Mouse (Mus musculus): Measurements from ENCODE around the gene Wasl. TPM values are rescaled to one million over a fixed set of nuclear protein-coding genes. Genes with fewer than 3 reads are reported as not detected.

Gene Wasl
- polyA plus RNA-seq, 1 experiment from 2014 or later, result 51.1 TPM

- Histone ChIP-seq H3K36me3 (ENCODE audit: control insufficient read depth, insufficient read depth, low read length) (no peaks in the 10 kb centered on the region), H3K27me3 (replicated peaks; ENCODE audit: control insufficient read depth, insufficient read depth, low read length) (no peaks in the 10 kb centered on the region), H3K4me3 (ENCODE audit: low read depth, low read length) (no peak overlapping the region), H3K4me1 (ENCODE audit: control insufficient read depth, insufficient read depth, low read length) (no peaks in the 10 kb centered on the region), H3K4me2 (ENCODE audit: low read depth, low read length) (no peak overlapping the region), H3K9me3 (ENCODE audit: control insufficient read depth, low read length) (no peaks in the 10 kb centered on the region), H3K27ac (replicated peaks; ENCODE audit: low read depth, low read length) (no peak overlapping the region), H3K9ac (ENCODE audit: low read depth, low read length) (no peak overlapping the region)
- DNase-seq (ENCODE audit: low spot score) (peak; percentile 56), ATAC-seq (ENCODE audit: low read depth) (peak; percentile 91)
- WGBS, result 24% methylated on average over 10 of the region's 10 CpGs
Observed at GRCm38 (mm10) chr6:24591525-24592218, 73.1 kb downstream of the Wasl start.

DNA sequence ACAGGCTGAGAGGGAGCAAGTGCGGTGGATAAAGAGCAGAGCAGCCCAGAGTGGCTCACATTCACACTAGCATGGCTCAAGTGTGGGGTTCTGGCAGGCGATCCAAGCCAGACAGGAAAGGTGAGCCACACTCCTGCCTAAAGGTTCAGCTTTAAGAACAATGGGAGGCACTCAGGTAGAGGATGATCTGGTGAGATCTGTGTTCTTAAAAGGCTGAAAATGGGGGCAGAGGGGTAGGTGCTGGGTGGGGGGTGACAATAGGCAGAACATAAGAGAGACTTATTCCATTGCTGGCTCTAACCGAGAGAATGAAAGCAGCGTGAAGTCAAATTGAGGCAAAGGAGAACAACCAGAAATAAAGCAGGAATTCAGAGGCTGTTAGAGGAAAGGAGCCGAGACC lies 74.5 kb downstream of the Wasl start:
- ATAC-seq (ENCODE audit: low read depth), result peak; percentile 51; the same call in 1 of the 2 replicates
- H3K4me1 ChIP-seq (ENCODE audit: control insufficient read depth, insufficient read depth, low read length), result no peaks in the 10 kb centered on the region
- 65% methylated on average over 5 of the region's 5 CpGs for WGBS

GRCm38 (mm10) chr6:24586885-24587284 lies 77.9 kb downstream of the Wasl start:
- WGBS, result 23% methylated on average over 3 of the region's 3 CpGs
- DNase-seq (ENCODE audit: low spot score), result peak; percentile 42
- Histone ChIP-seq H3K27me3 (replicated peaks; ENCODE audit: control insufficient read depth, insufficient read depth, low read length) (no peaks in the 10 kb centered on the region), H3K4me1 (ENCODE audit: control insufficient read depth, insufficient read depth, low read length) (no peaks in the 10 kb centered on the region), H3K9ac (ENCODE audit: low read depth, low read length) (no peak overlapping the region), H3K4me2 (ENCODE audit: low read depth, low read length) (no peak overlapping the region), H3K36me3 (ENCODE audit: control insufficient read depth, insufficient read depth, low read length) (no peaks in the 10 kb centered on the region), H3K27ac (replicated peaks; ENCODE audit: low read depth, low read length) (no peak overlapping the region), H3K4me3 (ENCODE audit: low read depth, low read length) (no peak overlapping the region), H3K9me3 (ENCODE audit: control insufficient read depth, low read length) (no peaks in the 10 kb centered on the region)
- ATAC-seq (ENCODE audit: low read depth), result no peak

More for the DNA sequence above, 74.5 kb downstream of the Wasl start:
- Histone ChIP-seq H3K36me3 (ENCODE audit: control insufficient read depth, insufficient read depth, low read length) (no peaks in the 10 kb centered on the region), H3K4me2 (ENCODE audit: low read depth, low read length) (no peak overlapping the region), H3K9me3 (ENCODE audit: control insufficient read depth, low read length) (no peaks in the 10 kb centered on the region), H3K27ac (replicated peaks; ENCODE audit: low read depth, low read length) (no peak overlapping the region), H3K27me3 (replicated peaks; ENCODE audit: control insufficient read depth, insufficient read depth, low read length) (no peaks in the 10 kb centered on the region), H3K9ac (ENCODE audit: low read depth, low read length) (no peak overlapping the region), H3K4me3 (ENCODE audit: low read depth, low read length) (no peak overlapping the region)
- no peak for DNase-seq (ENCODE audit: low spot score)

DNA sequence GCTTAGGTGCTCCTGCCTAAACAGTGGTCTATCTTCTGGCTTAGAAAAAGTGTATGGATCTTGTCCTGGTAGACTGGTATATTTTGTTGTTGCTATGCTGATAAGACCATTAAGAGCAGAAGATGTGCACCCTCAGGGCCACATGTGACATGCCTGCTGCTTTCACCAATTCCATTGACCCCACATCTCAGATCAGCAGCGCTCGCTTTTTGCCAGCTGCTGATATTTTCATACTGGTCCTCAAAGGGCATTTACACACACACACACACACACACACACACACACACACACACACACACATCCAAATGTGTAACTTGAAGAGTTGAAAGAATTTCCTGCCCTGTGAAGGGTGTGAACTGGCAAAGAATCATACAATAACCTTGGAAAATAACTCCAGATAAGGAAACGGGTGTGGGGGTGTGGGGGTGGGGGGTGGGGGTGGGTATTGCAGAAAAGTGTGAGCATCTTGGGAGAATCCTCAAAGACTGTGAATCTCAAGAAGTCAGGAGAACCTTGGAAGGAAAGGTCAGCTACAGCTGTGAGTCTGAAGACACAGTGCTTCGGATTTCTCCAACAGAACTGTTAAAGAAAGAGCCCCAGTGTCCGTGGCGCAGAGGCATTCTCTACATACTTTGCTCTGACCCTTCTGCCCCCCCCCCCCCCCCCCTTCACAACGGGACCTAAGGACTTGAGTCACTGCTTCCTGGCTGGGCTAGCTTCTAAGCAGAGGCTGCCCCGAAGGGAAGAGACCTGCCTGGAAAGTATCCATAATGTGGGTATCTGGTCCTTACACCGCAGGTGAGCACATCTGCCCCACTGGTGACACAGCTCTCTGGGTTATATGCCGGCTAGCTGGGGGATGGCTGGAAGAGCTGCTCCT lies 79.1 kb downstream of the Wasl start:
- no peaks in the 10 kb centered on the region for H3K4me1 ChIP-seq (ENCODE audit: control insufficient read depth, insufficient read depth, low read length)
- H3K9me3 ChIP-seq (ENCODE audit: control insufficient read depth, low read length), result no peaks in the 10 kb centered on the region
- no peak overlapping the region for H3K4me3 ChIP-seq (ENCODE audit: low read depth, low read length)
- no peak overlapping the region for H3K27ac ChIP-seq (replicated peaks; ENCODE audit: low read depth, low read length)
- 0 out of 2 replicates have a peak, but pooled peaks have one; percentile 18 for ATAC-seq (ENCODE audit: low read depth)
- no peak for DNase-seq (ENCODE audit: low spot score)
- H3K9ac ChIP-seq (ENCODE audit: low read depth, low read length), result no peak overlapping the region
- 36% methylated on average over 9 of the region's 10 CpGs for WGBS
- no peaks in the 10 kb centered on the region for H3K36me3 ChIP-seq (ENCODE audit: control insufficient read depth, insufficient read depth, low read length)
- no peak overlapping the region for H3K4me2 ChIP-seq (ENCODE audit: low read depth, low read length)
- no peaks in the 10 kb centered on the region for H3K27me3 ChIP-seq (replicated peaks; ENCODE audit: control insufficient read depth, insufficient read depth, low read length)

GRCm38 (mm10) chr6:24583456-24583855 lies 81.4 kb downstream of the Wasl start:
- DNase-seq (ENCODE audit: low spot score) (no peak), ATAC-seq (ENCODE audit: low read depth) (no peak)
- no peaks in the 10 kb centered on the region for H3K9me3 ChIP-seq (ENCODE audit: control insufficient read depth, low read length)
- no peaks in the 10 kb centered on the region for H3K4me1 ChIP-seq (ENCODE audit: control insufficient read depth, insufficient read depth, low read length)
- H3K9ac ChIP-seq (ENCODE audit: low read depth, low read length), result no peak overlapping the region
- H3K27me3 ChIP-seq (replicated peaks; ENCODE audit: control insufficient read depth, insufficient read depth, low read length), result no peaks in the 10 kb centered on the region
- no peak overlapping the region for H3K4me3 ChIP-seq (ENCODE audit: low read depth, low read length)
- 72% methylated on average over 3 of the region's 3 CpGs for WGBS
- H3K36me3 ChIP-seq (ENCODE audit: control insufficient read depth, insufficient read depth, low read length), result no peaks in the 10 kb centered on the region
- H3K27ac ChIP-seq (replicated peaks; ENCODE audit: low read depth, low read length), result no peak overlapping the region
- H3K4me2 ChIP-seq (ENCODE audit: low read depth, low read length), result no peak overlapping the region

DNA sequence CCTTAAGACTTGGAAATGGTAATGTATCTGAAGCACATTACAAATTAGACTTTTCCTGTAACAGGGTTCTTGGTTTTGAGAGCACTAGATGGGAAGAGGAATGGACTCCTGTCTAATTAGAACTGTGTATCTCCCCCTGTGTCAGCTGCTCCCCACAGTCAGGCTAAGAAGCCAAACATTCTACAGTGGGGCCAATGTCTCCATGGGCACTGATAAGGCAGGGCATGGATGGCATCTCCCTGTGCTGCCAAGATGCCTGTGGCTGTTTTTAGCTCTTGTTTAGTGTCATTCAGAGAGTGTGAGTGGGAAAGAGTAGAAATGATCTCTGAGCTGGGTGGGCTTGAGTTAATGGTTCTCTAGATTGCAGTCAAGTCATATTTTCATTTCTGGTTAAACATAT lies 91.5 kb downstream of the Wasl start:
- ATAC-seq (ENCODE audit: low read depth) (no peak), DNase-seq (ENCODE audit: low spot score) (no peak)
- Histone ChIP-seq H3K36me3 (ENCODE audit: control insufficient read depth, insufficient read depth, low read length) (no peaks in the 10 kb centered on the region), H3K27me3 (replicated peaks; ENCODE audit: control insufficient read depth, insufficient read depth, low read length) (no peaks in the 10 kb centered on the region), H3K27ac (replicated peaks; ENCODE audit: low read depth, low read length) (no peak overlapping the region), H3K4me1 (ENCODE audit: control insufficient read depth, insufficient read depth, low read length) (no peaks in the 10 kb centered on the region), H3K4me3 (ENCODE audit: low read depth, low read length) (no peak overlapping the region), H3K4me2 (ENCODE audit: low read depth, low read length) (no peak overlapping the region), H3K9me3 (ENCODE audit: control insufficient read depth, low read length) (no peaks in the 10 kb centered on the region), H3K9ac (ENCODE audit: low read depth, low read length) (no peak overlapping the region)

- no peak for ATAC-seq (ENCODE audit: low read depth)
- no peaks in the 10 kb centered on the region for H3K36me3 ChIP-seq (ENCODE audit: control insufficient read depth, insufficient read depth, low read length)
- no peaks in the 10 kb centered on the region for H3K9me3 ChIP-seq (ENCODE audit: control insufficient read depth, low read length)
- H3K4me3 ChIP-seq (ENCODE audit: low read depth, low read length), result no peak overlapping the region
- H3K4me2 ChIP-seq (ENCODE audit: low read depth, low read length), result no peak overlapping the region
- H3K4me1 ChIP-seq (ENCODE audit: control insufficient read depth, insufficient read depth, low read length), result no peaks in the 10 kb centered on the region
- H3K27ac ChIP-seq (replicated peaks; ENCODE audit: low read depth, low read length), result no peak overlapping the region
- H3K27me3 ChIP-seq (replicated peaks; ENCODE audit: control insufficient read depth, insufficient read depth, low read length), result no peaks in the 10 kb centered on the region
- H3K9ac ChIP-seq (ENCODE audit: low read depth, low read length), result no peak overlapping the region
- DNase-seq (ENCODE audit: low spot score), result no peak
- 78% methylated on average over 14 of the region's 14 CpGs for WGBS
Observed at GRCm38 (mm10) chr6:24572431-24572830, 92.4 kb downstream of the Wasl start.

- H3K27ac ChIP-seq (replicated peaks; ENCODE audit: low read depth, low read length), result no peak overlapping the region; the same call in 1 of the 2 replicates
- no peak overlapping the region for H3K9ac ChIP-seq (ENCODE audit: low read depth, low read length)
- no peak for DNase-seq (ENCODE audit: low spot score)
- H3K4me3 ChIP-seq (ENCODE audit: low read depth, low read length), result no peak overlapping the region
- no peak for ATAC-seq (ENCODE audit: low read depth)
- WGBS, result 65% methylated on average over 6 of the region's 6 CpGs
- H3K27me3 ChIP-seq (replicated peaks; ENCODE audit: control insufficient read depth, insufficient read depth, low read length), result no peaks in the 10 kb centered on the region
- H3K4me1 ChIP-seq (ENCODE audit: control insufficient read depth, insufficient read depth, low read length), result no peaks in the 10 kb centered on the region
- H3K4me2 ChIP-seq (ENCODE audit: low read depth, low read length), result no peak overlapping the region
- no peaks in the 10 kb centered on the region for H3K9me3 ChIP-seq (ENCODE audit: control insufficient read depth, low read length)
- H3K36me3 ChIP-seq (ENCODE audit: control insufficient read depth, insufficient read depth, low read length), result no peaks in the 10 kb centered on the region
Observed at GRCm38 (mm10) chr6:24571126-24571525, 93.7 kb downstream of the Wasl start.
